Mouse (Mus musculus): ENCODE results near the gene Snrpd2. TPM values are rescaled to one million over a fixed set of nuclear protein-coding genes. Genes with fewer than 3 reads are reported as not detected.
"Not testable (repeated sequence)": the region's sequence is repeated elsewhere in the genome, so short reads cannot be mapped to it uniquely, and the experiment has no call there.

Snrpd2 gene
- polyA plus RNA-seq, 1 experiment from 2014 or later = 136 TPM

DNA sequence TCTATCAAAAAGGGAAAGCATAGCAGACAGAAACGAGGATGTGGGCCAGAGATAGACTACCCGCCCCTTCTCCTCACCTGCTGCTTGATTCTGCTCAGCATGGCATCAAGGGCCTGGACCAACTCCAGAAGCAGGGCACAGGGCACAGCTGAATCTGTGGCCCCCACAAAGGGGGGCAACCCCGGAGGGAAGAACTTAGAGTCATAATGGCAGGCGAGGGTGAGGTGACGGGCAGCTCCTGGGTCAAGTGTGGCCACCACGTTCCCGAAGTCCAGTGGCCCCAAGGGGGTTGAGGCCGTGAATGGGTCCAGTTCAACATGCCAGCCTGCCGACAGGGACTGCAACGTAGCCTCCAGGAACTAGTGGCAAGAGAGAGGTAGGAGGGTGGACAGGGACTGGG is 2.7 kb upstream of the Snrpd2 start:
- ATAC-seq (ENCODE audit: insufficient read depth, low FRiP score) = no peak
- no peak overlapping the region for H3K27ac ChIP-seq (ENCODE audit: low read length)
- no peak overlapping the region for H3K9ac ChIP-seq (ENCODE audit: low read length)
- WGBS = 89% methylated on average over 10 of the region's 10 CpGs
- H3K36me3 ChIP-seq (ENCODE audit: control insufficient read depth, insufficient read depth, low read length) = no peaks in the 10 kb centered on the region
- no peak overlapping the region for H3K4me3 ChIP-seq (replicated peaks; ENCODE audit: low read length)
- no peak overlapping the region for H3K4me2 ChIP-seq (ENCODE audit: low read depth, low read length)
- no peaks in the 10 kb centered on the region for H3K27me3 ChIP-seq (ENCODE audit: control insufficient read depth, insufficient read depth, low read length)
- peaks cover 17% of the 10 kb centered on the region for H3K4me1 ChIP-seq (ENCODE audit: control insufficient read depth, insufficient read depth, low read length)
- H3K9me3 ChIP-seq (replicated peaks; ENCODE audit: control insufficient read depth, low read length) = no peaks in the 10 kb centered on the region

DNA sequence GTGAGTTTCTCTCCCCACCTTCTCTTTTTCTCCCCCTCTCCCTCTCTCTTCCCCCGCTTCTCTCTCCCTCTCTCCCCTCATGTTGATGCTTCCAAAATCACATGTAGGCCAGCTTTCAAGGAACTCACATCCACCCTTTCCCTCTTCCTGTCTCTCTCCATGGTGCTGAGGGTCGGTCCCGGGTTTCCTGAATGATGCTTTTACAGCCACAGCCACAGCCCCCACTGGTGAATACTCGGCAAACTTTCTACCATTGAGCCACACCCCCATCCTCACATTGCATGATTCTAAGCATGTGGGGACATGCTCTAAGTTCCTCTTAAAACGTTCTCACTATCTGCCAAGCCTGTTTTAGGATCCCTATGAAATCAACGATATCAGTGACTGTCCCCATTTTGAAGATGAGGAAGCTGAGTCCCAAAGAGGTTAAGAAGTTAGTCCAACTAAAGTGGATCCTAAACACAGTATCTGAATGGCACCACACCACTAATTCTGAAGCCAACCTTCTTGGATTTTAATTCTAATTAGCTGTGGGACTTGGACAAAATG is 2.0 kb upstream of the Snrpd2 start:
- H3K4me3 ChIP-seq (replicated peaks; ENCODE audit: low read length) = no peak overlapping the region
- whole genome bisulfite sequencing = 39% methylated on average over 6 of the region's 6 CpGs
- no peak for ATAC-seq (ENCODE audit: insufficient read depth, low FRiP score)
- H3K36me3 ChIP-seq (ENCODE audit: control insufficient read depth, insufficient read depth, low read length) = no peaks in the 10 kb centered on the region
- H3K9me3 ChIP-seq (replicated peaks; ENCODE audit: control insufficient read depth, low read length) = no peaks in the 10 kb centered on the region
- no peak overlapping the region for H3K4me2 ChIP-seq (ENCODE audit: low read depth, low read length)
- H3K9ac ChIP-seq (ENCODE audit: low read length) = no peak overlapping the region
- H3K27me3 ChIP-seq (ENCODE audit: control insufficient read depth, insufficient read depth, low read length) = no peaks in the 10 kb centered on the region
- H3K27ac ChIP-seq (ENCODE audit: low read length) = no peak overlapping the region
- peaks cover 17% of the 10 kb centered on the region for H3K4me1 ChIP-seq (ENCODE audit: control insufficient read depth, insufficient read depth, low read length)

DNA sequence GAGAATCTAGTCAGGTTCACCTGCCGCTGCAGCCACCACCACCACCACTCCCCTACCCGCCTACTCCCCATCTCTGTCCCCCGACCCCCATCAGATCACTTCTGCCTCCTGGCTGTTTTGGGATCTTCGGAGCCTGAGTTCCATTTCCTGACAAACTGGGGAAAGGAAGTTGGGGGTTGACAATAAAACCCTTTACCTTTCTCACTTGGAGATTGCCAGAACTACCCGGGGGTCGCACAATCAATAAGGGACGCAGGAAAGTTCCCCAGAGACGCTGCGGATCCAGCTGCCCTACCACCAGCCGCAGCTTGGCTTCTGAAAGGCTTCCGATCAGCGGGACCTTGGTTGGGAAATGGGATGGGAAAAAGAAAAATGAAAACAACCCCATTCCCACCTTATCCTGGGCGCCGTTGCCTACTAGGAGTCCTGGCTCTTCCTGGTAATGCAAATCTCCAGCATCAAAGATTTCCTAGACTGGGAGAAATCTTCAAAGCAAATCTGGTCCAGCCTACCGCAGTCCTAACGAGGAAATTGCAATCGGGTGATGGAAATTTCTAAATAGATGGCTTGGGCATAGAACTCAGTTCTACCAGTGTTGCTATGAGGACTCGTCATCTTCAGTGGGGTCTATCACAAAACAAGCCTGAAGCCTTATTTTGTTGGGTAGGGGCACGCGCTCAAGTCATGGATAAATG is 1.2 kb upstream of the Snrpd2 start:
- peak overlapping the region; percentile 84 for H3K27ac ChIP-seq (ENCODE audit: low read length)
- WGBS = 7% methylated on average over 20 of the region's 20 CpGs
- H3K27me3 ChIP-seq (ENCODE audit: control insufficient read depth, insufficient read depth, low read length) = no peaks in the 10 kb centered on the region
- no peaks in the 10 kb centered on the region for H3K9me3 ChIP-seq (replicated peaks; ENCODE audit: control insufficient read depth, low read length)
- peak overlapping the region; percentile 69 for H3K4me3 ChIP-seq (replicated peaks; ENCODE audit: low read length)
- H3K4me1 ChIP-seq (ENCODE audit: control insufficient read depth, insufficient read depth, low read length) = peaks cover 17% of the 10 kb centered on the region
- peak overlapping the region; percentile 96 for H3K4me2 ChIP-seq (ENCODE audit: low read depth, low read length)
- H3K9ac ChIP-seq (ENCODE audit: low read length) = peak overlapping the region; percentile 74
- no peak for ATAC-seq (ENCODE audit: insufficient read depth, low FRiP score)
- H3K36me3 ChIP-seq (ENCODE audit: control insufficient read depth, insufficient read depth, low read length) = no peaks in the 10 kb centered on the region

DNA sequence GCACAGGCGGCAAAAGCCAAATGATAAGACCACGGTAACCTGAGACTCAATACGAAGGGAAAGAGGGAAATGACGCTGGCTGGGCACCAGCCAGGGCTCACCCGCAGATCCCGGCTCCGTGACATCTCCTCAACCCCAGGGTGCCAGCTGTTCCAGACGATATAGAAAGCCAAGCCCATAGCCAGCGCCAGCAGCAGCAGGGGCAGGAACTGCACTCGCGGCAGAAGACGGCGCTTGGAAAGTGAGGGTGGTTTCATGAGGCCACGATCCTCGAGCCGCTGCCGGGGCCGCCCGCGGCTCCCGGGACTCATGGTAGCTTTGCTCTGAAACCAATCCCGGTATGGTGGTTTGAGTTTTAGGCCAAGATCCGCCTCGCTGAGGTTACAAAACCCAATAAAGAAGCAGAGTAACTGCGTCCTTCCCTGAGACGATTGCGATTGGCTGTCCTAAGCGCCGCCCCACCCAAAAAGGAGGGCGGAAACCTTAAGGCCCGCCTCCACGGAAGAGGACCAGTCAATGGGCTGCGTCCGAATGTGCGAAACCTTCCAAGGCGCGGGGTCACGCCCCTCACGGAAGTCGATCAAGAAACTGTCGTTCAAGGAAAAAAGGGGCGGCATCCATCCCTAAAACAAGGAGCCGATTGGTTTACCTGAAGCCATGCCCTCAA is 514 bp upstream of the Snrpd2 start, which contains the start of gene Qpctl:
Gene Qpctl (minus strand): TSS at position 417 of the 667 bp plus-strand sequence.
- peak; percentile 98 for ATAC-seq (ENCODE audit: insufficient read depth, low FRiP score)
- Histone ChIP-seq H3K9ac (ENCODE audit: low read length) (peak within 1 kb of the TSS; percentile 76), H3K27ac (ENCODE audit: low read length) (peak within 1 kb of the TSS; percentile 88), H3K4me2 (ENCODE audit: low read depth, low read length) (peak within 1 kb of the TSS; percentile 96), H3K9me3 (replicated peaks; ENCODE audit: control insufficient read depth, low read length) (no peaks in the 10 kb centered on the region), H3K4me3 (replicated peaks; ENCODE audit: low read length) (peak within 1 kb of the TSS; percentile 69), H3K36me3 (ENCODE audit: control insufficient read depth, insufficient read depth, low read length) (no peaks in the 10 kb centered on the region), H3K4me1 (ENCODE audit: control insufficient read depth, insufficient read depth, low read length) (peaks cover 17% of the 10 kb centered on the region), H3K27me3 (ENCODE audit: control insufficient read depth, insufficient read depth, low read length) (no peaks in the 10 kb centered on the region)
- WGBS = under 1% methylated on average over 43 of the region's 43 CpGs

DNA sequence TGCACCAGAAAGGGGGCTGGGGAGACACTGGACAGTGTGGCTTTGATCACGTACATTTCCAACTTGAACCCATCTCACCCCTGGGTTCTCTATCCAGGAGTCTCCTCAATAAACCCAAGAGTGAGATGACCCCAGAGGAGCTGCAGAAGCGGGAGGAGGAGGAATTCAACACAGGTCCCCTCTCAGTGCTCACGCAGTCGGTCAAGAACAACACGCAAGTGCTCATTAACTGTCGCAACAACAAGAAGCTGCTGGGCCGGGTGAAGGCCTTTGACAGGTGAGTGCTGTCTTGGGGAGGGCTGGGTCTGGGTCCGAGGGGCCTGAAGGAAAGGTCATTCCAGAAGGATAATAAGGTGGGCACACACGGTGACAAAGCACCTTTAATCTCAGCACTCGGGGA is 1.6 kb downstream of the Snrpd2 start:
- not testable (repeated sequence) for H3K9me3 ChIP-seq (replicated peaks; ENCODE audit: control insufficient read depth, low read length); H3K9ac ChIP-seq (ENCODE audit: low read length); H3K36me3 ChIP-seq (ENCODE audit: control insufficient read depth, insufficient read depth, low read length); H3K27me3 ChIP-seq (ENCODE audit: control insufficient read depth, insufficient read depth, low read length); H3K27ac ChIP-seq (ENCODE audit: low read length); H3K4me3 ChIP-seq (replicated peaks; ENCODE audit: low read length); H3K4me2 ChIP-seq (ENCODE audit: low read depth, low read length); ATAC-seq (ENCODE audit: insufficient read depth, low FRiP score)
- WGBS = 87% methylated on average over 10 of the region's 10 CpGs
- H3K4me1 ChIP-seq (ENCODE audit: control insufficient read depth, insufficient read depth, low read length) = peaks cover 17% of the 10 kb centered on the region

DNA sequence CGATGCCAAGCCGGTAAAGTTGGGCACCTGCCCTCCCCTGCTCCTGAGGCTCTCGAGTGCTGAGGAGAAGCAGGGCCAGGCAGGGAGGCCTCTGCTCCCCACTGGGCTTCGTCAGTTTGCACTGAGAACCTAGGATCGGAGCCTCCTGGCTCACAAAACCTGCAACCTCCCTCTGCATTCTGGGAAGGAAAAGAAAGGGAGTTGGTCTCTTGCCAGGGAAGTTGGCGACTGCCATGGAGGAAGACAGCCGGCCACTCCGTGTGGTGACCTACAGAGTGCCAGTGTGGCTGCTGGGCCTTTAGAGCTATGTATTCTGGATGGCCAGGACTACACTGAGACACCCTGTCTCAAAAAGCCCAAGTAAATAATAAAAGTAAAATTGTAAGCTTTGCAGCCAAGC is 5.3 kb downstream of the Snrpd2 start:
- Histone ChIP-seq H3K4me2 (ENCODE audit: low read depth, low read length) (no peak overlapping the region), H3K9ac (ENCODE audit: low read length) (no peak overlapping the region), H3K4me3 (replicated peaks; ENCODE audit: low read length) (no peak overlapping the region), H3K27me3 (ENCODE audit: control insufficient read depth, insufficient read depth, low read length) (no peaks in the 10 kb centered on the region), H3K36me3 (ENCODE audit: control insufficient read depth, insufficient read depth, low read length) (no peaks in the 10 kb centered on the region), H3K9me3 (replicated peaks; ENCODE audit: control insufficient read depth, low read length) (no peaks in the 10 kb centered on the region), H3K27ac (ENCODE audit: low read length) (no peak overlapping the region), H3K4me1 (ENCODE audit: control insufficient read depth, insufficient read depth, low read length) (peaks cover 14% of the 10 kb centered on the region)
- WGBS = 84% methylated on average over 8 of the region's 8 CpGs
- no peak for ATAC-seq (ENCODE audit: insufficient read depth, low FRiP score)

DNA sequence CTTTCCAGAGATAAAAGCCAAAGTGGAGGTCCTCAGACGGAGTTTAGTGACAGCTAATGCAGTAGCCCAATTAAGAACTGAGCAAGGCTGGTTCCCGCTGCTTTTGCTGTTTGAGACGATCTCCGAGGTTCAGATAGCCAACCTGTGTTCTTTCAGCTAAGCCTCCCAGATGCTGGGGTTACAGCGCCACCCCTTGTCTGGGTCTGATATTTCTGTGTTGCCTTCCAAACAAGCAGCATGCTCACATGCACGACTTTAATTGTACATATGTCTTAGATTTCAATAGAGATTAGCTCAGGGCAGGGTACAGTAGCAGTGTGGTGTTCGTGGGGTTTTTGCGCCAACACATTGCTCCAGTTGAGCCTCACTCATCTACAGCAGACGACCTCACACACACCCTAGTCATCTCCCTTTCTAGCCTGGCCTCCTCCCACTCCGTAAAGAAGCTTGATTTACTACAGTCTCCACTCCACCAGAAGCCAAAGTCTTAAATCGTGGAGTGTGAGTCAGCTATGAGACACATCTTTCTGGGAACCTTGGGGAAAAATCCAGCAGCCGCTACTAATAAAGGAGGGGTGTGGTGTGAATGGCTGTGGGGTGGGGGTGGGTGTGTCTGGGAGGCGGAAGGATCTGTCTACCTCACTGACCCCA is 6.4 kb downstream of the Snrpd2 start:
- no peaks in the 10 kb centered on the region for H3K9me3 ChIP-seq (replicated peaks; ENCODE audit: control insufficient read depth, low read length)
- ATAC-seq (ENCODE audit: insufficient read depth, low FRiP score) = no peak
- no peak overlapping the region for H3K27ac ChIP-seq (ENCODE audit: low read length)
- WGBS = 48% methylated on average over 13 of the region's 13 CpGs
- no peak overlapping the region for H3K4me2 ChIP-seq (ENCODE audit: low read depth, low read length)
- H3K27me3 ChIP-seq (ENCODE audit: control insufficient read depth, insufficient read depth, low read length) = no peaks in the 10 kb centered on the region
- H3K36me3 ChIP-seq (ENCODE audit: control insufficient read depth, insufficient read depth, low read length) = no peaks in the 10 kb centered on the region
- H3K4me1 ChIP-seq (ENCODE audit: control insufficient read depth, insufficient read depth, low read length) = peaks cover 14% of the 10 kb centered on the region
- no peak overlapping the region for H3K4me3 ChIP-seq (replicated peaks; ENCODE audit: low read length)
- H3K9ac ChIP-seq (ENCODE audit: low read length) = no peak overlapping the region

DNA sequence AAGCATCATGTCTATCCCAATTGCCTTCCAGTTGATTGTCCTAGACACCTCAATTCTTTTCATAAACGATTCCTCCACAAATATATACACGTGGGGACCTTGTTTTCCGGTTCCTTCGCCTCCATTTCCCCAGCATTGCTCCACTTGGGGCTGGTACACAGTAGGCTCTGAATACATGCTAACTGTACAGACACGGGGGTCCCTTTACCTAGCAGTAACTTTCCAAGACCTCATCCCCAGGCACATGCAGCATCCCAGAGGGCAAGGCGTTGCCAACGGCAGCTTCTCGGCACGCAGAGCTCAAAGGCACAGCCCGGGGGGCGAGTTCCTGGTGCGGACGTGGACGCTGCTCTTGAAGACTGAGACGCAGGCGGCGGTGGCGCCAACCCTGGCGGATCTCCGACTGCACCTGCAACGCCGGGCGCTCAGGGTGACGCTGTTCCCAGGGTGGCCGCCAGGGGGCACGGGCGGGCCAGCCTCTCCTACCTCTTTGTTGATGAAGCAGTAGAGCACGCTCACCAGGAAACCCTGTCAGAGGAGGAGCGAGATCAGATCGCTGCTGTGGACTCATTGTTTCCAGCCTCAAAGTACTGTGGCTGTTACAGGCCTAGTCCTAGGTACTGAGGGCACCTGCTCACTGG is 7.8 kb downstream of the Snrpd2 start:
- H3K9ac ChIP-seq (ENCODE audit: low read length) = peak overlapping the region; percentile 43; the same call in 1 of the 2 replicates
- peak; percentile 70 for ATAC-seq (ENCODE audit: insufficient read depth, low FRiP score)
- peaks cover 14% of the 10 kb centered on the region for H3K4me1 ChIP-seq (ENCODE audit: control insufficient read depth, insufficient read depth, low read length)
- 6% methylated on average over 30 of the region's 30 CpGs for WGBS
- no peaks in the 10 kb centered on the region for H3K27me3 ChIP-seq (ENCODE audit: control insufficient read depth, insufficient read depth, low read length)
- no peaks in the 10 kb centered on the region for H3K36me3 ChIP-seq (ENCODE audit: control insufficient read depth, insufficient read depth, low read length)
- no peaks in the 10 kb centered on the region for H3K9me3 ChIP-seq (replicated peaks; ENCODE audit: control insufficient read depth, low read length)
- peak overlapping the region; percentile 30; the same call in 1 of the 2 replicates for H3K4me2 ChIP-seq (ENCODE audit: low read depth, low read length)
- no peak overlapping the region for H3K4me3 ChIP-seq (replicated peaks; ENCODE audit: low read length)
- H3K27ac ChIP-seq (ENCODE audit: low read length) = 0 out of 2 replicates have a peak overlapping the region, but pooled peaks have one; percentile 46
